Mouse (Mus musculus) ES-Bruce4 (cell line): Measurements from ENCODE around the gene Frrs1. TPM values are rescaled to one million over a fixed set of nuclear protein-coding genes. Genes with fewer than 3 reads are reported as not detected.

Experiments
- H3K27ac ChIP-seq: 2 replicates; pipeline ENCODE4 v1.5.1; 2012; ENCODE audit warnings: low read length, inconsistent platforms; ENCODE audit not compliant: insufficient read depth
- H3K27me3 ChIP-seq: 2 replicates; pipeline ENCODE4 v1.6.1; 2012; ENCODE audit warnings: mild to moderate bottlenecking, low read length, inconsistent platforms; ENCODE audit not compliant: control insufficient read depth, poor library complexity, insufficient read depth, severe bottlenecking
- H3K36me3 ChIP-seq: 2 replicates; pipeline ENCODE4 v1.6.1; 2012; ENCODE audit warnings: inconsistent platforms, mild to moderate bottlenecking, low read length, moderate library complexity; ENCODE audit not compliant: control insufficient read depth, poor library complexity, insufficient read depth, severe bottlenecking
- H3K4me1 ChIP-seq: one replicate; pipeline ENCODE4 v1.8.1; 2011; ENCODE audit warnings: low read length; ENCODE audit not compliant: control insufficient read depth, insufficient read depth
- H3K4me3 ChIP-seq: 2 replicates; pipeline ENCODE4 v1.5.1; 2011; ENCODE audit warnings: low read depth, mild to moderate bottlenecking, low read length
- H3K9ac ChIP-seq: 2 replicates; pipeline ENCODE4 v1.6.1; 2012; ENCODE audit warnings: low read depth, mild to moderate bottlenecking, inconsistent platforms; ENCODE audit not compliant: poor library complexity, severe bottlenecking
- H3K9me3 ChIP-seq: replicated peaks from 2 replicates; pipeline ENCODE4 v1.6.1; 2012; ENCODE audit warnings: mild to moderate bottlenecking, low read length, inconsistent platforms; ENCODE audit not compliant: control insufficient read depth, poor library complexity, insufficient read depth, severe bottlenecking
- CTCF ChIP-seq: IDR thresholded peaks from one replicate; pipeline ENCODE4 v1.8.1; 2011; ENCODE audit warnings: low read depth, low read length
- EP300 ChIP-seq: IDR thresholded peaks from 2 replicates; pipeline ENCODE4 v1.6.1; 2011; ENCODE audit warnings: low read depth, low read length; ENCODE audit not compliant: insufficient read depth
- POLR2A ChIP-seq: IDR thresholded peaks from one replicate; pipeline ENCODE4 v1.8.1; 2011; ENCODE audit warnings: low read length; ENCODE audit not compliant: insufficient read depth
- polyA plus RNA-seq: library from polyadenylated mRNA; stranded (reverse); fragments of >200 nt; gene quantifications from 2 replicates; pipeline ENCODE4 v1.2.4, GENCODE M21; 2011; ENCODE audit warnings: low read depth; ENCODE audit not compliant: missing spikeins, insufficient read depth, insufficient read length

Gene Frrs1
- polyA plus RNA-seq, 1 experiment: 60.3 TPM

- no peak overlapping the region for H3K9ac ChIP-seq
- H3K9me3 ChIP-seq: 0 out of 2 replicates have a peak, but pooled peaks cover 7% of the 10 kb centered on the region
- H3K27me3 ChIP-seq: no peaks in the 10 kb centered on the region
- no peaks in the 10 kb centered on the region for H3K36me3 ChIP-seq
- H3K27ac ChIP-seq: no peak overlapping the region
- no peaks in the 10 kb centered on the region for H3K4me1 ChIP-seq
- TF ChIP-seq CTCF (no peak), EP300 (no peak), POLR2A (no peak)
- H3K4me3 ChIP-seq: no peak overlapping the region
Measured at GRCm38 (mm10) chr3:116817231-116817630, 42.0 kb upstream of the Frrs1 start.

DNA sequence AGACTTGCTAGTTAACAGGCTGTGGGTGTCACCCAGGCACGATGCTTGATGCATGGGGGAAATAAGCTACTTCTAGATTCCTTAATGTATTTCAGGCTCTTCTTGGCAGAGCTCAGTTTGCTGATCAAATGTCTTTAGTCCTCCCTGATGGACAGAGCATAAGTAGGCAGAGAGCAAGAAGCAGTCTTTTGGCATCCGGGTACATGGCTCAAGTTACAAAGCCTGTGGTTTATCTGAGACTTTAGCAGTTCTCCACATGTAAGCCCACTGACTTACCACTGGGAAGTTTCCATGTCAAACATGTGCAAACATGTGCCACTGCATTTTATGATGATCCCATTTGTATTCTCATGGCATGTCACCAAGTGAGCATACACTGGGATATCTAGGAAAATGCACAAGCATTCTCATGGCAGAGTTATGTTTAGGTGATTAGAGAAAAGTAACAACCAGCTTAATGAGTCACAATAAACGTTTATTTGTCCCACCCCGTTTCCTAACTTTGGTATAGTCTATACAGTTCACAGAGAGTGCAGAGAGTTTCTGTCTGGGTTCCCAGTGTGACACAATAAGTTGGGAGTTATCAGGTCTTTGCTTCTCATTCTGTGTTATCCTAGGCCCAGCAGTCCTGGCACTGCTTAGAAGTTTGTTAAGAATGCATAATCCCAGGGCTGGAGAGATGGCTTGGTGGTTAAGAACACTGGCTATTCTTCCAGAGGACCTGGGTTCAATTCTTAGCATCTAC is 32.6 kb upstream of the Frrs1 start:
- TF ChIP-seq CTCF: no peak
- TF ChIP-seq POLR2A: no peak
- TF ChIP-seq EP300: no peak
- H3K27me3 ChIP-seq: no peaks in the 10 kb centered on the region
- no peak overlapping the region for H3K4me3 ChIP-seq
- H3K4me1 ChIP-seq: no peaks in the 10 kb centered on the region
- no peaks in the 10 kb centered on the region for H3K36me3 ChIP-seq
- H3K9me3 ChIP-seq: peaks cover 3% of the 10 kb centered on the region; the same call in 1 of the 2 replicates
- no peak overlapping the region for H3K27ac ChIP-seq
- H3K9ac ChIP-seq: no peak overlapping the region

- Histone ChIP-seq H3K4me3 (no peak overlapping the region), H3K36me3 (no peaks in the 10 kb centered on the region), H3K9ac (no peak overlapping the region), H3K27ac (no peak overlapping the region), H3K27me3 (no peaks in the 10 kb centered on the region), H3K9me3 (no peaks in the 10 kb centered on the region), H3K4me1 (no peaks in the 10 kb centered on the region)
- no peak for TF ChIP-seq EP300
- TF ChIP-seq POLR2A: no peak
- TF ChIP-seq CTCF: no peak
Measured at GRCm38 (mm10) chr3:116829274-116829920, 29.9 kb upstream of the Frrs1 start.

DNA sequence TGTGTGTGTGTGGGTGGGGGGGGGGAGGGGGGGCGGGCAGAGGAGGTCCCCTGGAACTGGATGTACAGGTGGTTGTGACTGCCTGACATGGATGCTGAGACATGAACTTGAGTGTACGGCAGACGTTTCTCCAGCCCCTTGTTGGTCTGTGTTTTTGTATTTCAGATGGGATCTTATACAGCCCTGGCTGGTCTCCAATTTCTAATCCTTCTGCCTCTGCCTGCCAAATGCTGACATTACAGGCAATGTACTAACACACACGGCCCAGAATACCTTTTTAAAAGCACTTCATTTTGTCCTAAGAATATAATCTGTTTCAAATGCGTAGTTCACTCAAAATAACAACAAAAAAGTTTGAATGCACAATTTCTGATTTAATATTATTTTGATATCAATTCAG is 27.9 kb upstream of the Frrs1 start:
- no peak overlapping the region for H3K4me3 ChIP-seq
- no peak overlapping the region for H3K27ac ChIP-seq
- no peak overlapping the region for H3K9ac ChIP-seq
- H3K9me3 ChIP-seq: no peaks in the 10 kb centered on the region
- no peaks in the 10 kb centered on the region for H3K4me1 ChIP-seq
- no peaks in the 10 kb centered on the region for H3K36me3 ChIP-seq
- no peaks in the 10 kb centered on the region for H3K27me3 ChIP-seq
- TF ChIP-seq POLR2A (no peak), EP300 (no peak), CTCF (no peak)

- Histone ChIP-seq H3K27ac (no peak overlapping the region), H3K27me3 (no peaks in the 10 kb centered on the region), H3K36me3 (no peaks in the 10 kb centered on the region), H3K4me1 (no peaks in the 10 kb centered on the region), H3K9me3 (no peaks in the 10 kb centered on the region), H3K4me3 (no peak overlapping the region), H3K9ac (no peak overlapping the region)
- no peak for TF ChIP-seq EP300
- TF ChIP-seq CTCF: no peak
- TF ChIP-seq POLR2A: no peak
Measured at GRCm38 (mm10) chr3:116832526-116833310, 26.5 kb upstream of the Frrs1 start.

DNA sequence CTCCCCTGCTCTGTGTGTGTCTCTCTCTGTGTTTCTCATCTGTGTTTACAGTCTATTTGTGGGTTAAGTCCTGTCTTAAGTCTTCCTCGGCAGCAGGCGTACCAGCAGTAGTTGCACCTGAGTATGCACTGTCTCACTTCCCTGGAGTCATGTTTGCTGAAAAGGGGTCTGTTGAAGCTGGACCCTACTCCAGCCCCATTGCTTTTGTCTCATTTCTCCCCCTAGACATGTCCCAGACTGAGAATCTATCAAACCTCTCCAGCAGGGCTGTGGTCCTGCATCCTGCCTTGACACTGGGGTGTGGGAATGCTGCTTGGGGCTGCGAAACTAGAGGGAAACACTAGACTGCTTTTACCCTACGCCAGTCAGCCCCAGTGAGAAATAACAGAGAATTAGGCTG is 25.8 kb upstream of the Frrs1 start:
- Histone ChIP-seq H3K36me3 (no peaks in the 10 kb centered on the region), H3K27ac (no peak overlapping the region), H3K4me1 (no peaks in the 10 kb centered on the region), H3K9ac (no peak overlapping the region), H3K9me3 (no peaks in the 10 kb centered on the region), H3K4me3 (no peak overlapping the region), H3K27me3 (no peaks in the 10 kb centered on the region)
- TF ChIP-seq EP300: no peak
- TF ChIP-seq CTCF: no peak
- no peak for TF ChIP-seq POLR2A
